Mouse (Mus musculus) midbrain, postnatal 0 days (tissue): ENCODE results near the gene Gm6588. TPM values are rescaled to one million over a fixed set of nuclear protein-coding genes. Genes with fewer than 3 reads are reported as not detected.

Source experiments
- ATAC-seq: fragments of 200-750 bp; cut with Nextera tagmentation; 2 replicates; pipeline ENCODE4 v1.8.0; 2017; ENCODE audit warnings: moderate number of reproducible peaks, mild to moderate bottlenecking, moderate TSS enrichment, moderate library complexity; ENCODE audit not compliant: low FRiP score
- DNase-seq: peaks from one replicate; pipeline ENCODE4 v3.0.0-alpha.2; 2015; ENCODE audit warnings: low spot score
- H3K27ac ChIP-seq: fragments of 300-500 bp; sonication (generic); 2 replicates; pipeline ENCODE4 v1.5.1; 2014; ENCODE audit warnings: low read depth, mild to moderate bottlenecking, low read length, mixed read lengths
- H3K27me3 ChIP-seq: fragments of 300-500 bp; sonication (generic); 2 replicates; pipeline ENCODE4 v1.6.1; 2014; ENCODE audit warnings: low read length, control low read depth, mixed read lengths; ENCODE audit not compliant: insufficient read depth
- H3K36me3 ChIP-seq: fragments of 300-500 bp; sonication (generic); 2 replicates; pipeline ENCODE4 v1.6.1; 2014; ENCODE audit warnings: low read length, control low read depth, mixed read lengths; ENCODE audit not compliant: insufficient read depth
- H3K4me1 ChIP-seq: fragments of 300-500 bp; sonication (generic); 2 replicates; pipeline ENCODE4 v1.6.1; 2014; ENCODE audit warnings: mild to moderate bottlenecking, control low read depth, antibody characterized with exemption, low read length, mixed read lengths; ENCODE audit not compliant: insufficient read depth
- H3K4me2 ChIP-seq: fragments of 300-500 bp; sonication (generic); 2 replicates; pipeline ENCODE4 v1.6.1; 2014; ENCODE audit warnings: low read depth, mild to moderate bottlenecking, low read length, mixed read lengths; ENCODE audit not compliant: poor library complexity, severe bottlenecking
- H3K4me3 ChIP-seq: fragments of 300-500 bp; sonication (generic); 2 replicates; pipeline ENCODE4 v1.5.1; 2014; ENCODE audit warnings: low read depth, mild to moderate bottlenecking, low read length, moderate library complexity
- H3K9ac ChIP-seq: fragments of 300-500 bp; sonication (generic); replicated peaks from 2 replicates; pipeline ENCODE4 v1.6.1; 2014; ENCODE audit warnings: mild to moderate bottlenecking, low read length, moderate library complexity, mixed read lengths; ENCODE audit not compliant: poor library complexity, severe bottlenecking
- H3K9me3 ChIP-seq: fragments of 300-500 bp; sonication (generic); 2 replicates; pipeline ENCODE4 v1.6.1; 2016; ENCODE audit warnings: low read length, control low read depth
- CTCF ChIP-seq: IDR thresholded peaks from 2 replicates; pipeline ENCODE4 v1.5.1; 2016; ENCODE audit warnings: antibody characterized with exemption, mild to moderate bottlenecking
- WGBS: fragments of 180-500 bp; shearing (Covaris S2); extraction: QIAGEN DNeasy Blood & Tissue Kit; methylation state at CpG from one replicate; pipeline ENCODE4 v1.1.7; 2014; 5-methylcytosine and 5-hydroxymethylcytosine counted together
- polyA plus RNA-seq: library from polyadenylated mRNA; unstranded; fragments of >200 nt; fragmentation: Nextera tagmentation; extraction: Ambion mirVana; gene quantifications from 2 replicates; pipeline ENCODE4 v1.2.1, GENCODE M21; 2015
- total RNA-seq: library from RNA; depleted of rRNA; stranded (reverse); fragments of >200 nt; gene quantifications from 2 replicates; pipeline ENCODE4 v1.2.3, GENCODE M21; 2014

Gene Gm6588
- total and polyA plus RNA-seq, 2 experiments from 2014 or later: 0.39 TPM; not detected in 1

- DNase-seq: no peak
Measured at GRCm38 (mm10) chr5:112453088-112453487, 3.9 kb downstream of the Gm6588 start.

GRCm38 (mm10) chr5:112454966-112455555 lies 5.8 kb downstream of the Gm6588 start:
- no peaks in the 10 kb centered on the region for H3K4me1 ChIP-seq
- peak; percentile 78 for TF ChIP-seq CTCF
- H3K9ac ChIP-seq: no peak overlapping the region
- no peaks in the 10 kb centered on the region for H3K27me3 ChIP-seq
- H3K4me2 ChIP-seq: no peak overlapping the region
- ATAC-seq: no peak
- 63% methylated on average over 12 of the region's 12 CpGs for WGBS
- H3K4me3 ChIP-seq: no peak overlapping the region
- peaks cover 29% of the 10 kb centered on the region for H3K36me3 ChIP-seq
- no peak overlapping the region for H3K27ac ChIP-seq
- H3K9me3 ChIP-seq: no peaks in the 10 kb centered on the region
- peak; percentile 57 for DNase-seq

More at GRCm38 (mm10) chr5:112453088-112453487, 3.9 kb downstream of the Gm6588 start:
- no peak overlapping the region for H3K4me3 ChIP-seq
- no peaks in the 10 kb centered on the region for H3K9me3 ChIP-seq
- ATAC-seq: no peak
- TF ChIP-seq CTCF: no peak
- H3K4me1 ChIP-seq: no peaks in the 10 kb centered on the region
- peaks cover 30% of the 10 kb centered on the region for H3K36me3 ChIP-seq
- no peak overlapping the region for H3K27ac ChIP-seq
- no peaks in the 10 kb centered on the region for H3K27me3 ChIP-seq
- H3K4me2 ChIP-seq: no peak overlapping the region
- no peak overlapping the region for H3K9ac ChIP-seq
- WGBS: 82% methylated on average over 9 of the region's 9 CpGs

- no peak overlapping the region for H3K9ac ChIP-seq
- H3K36me3 ChIP-seq: peaks cover 40% of the 10 kb centered on the region
- H3K9me3 ChIP-seq: no peaks in the 10 kb centered on the region
- 62% methylated on average over 3 of the region's 3 CpGs for WGBS
- no peak overlapping the region for H3K4me3 ChIP-seq
- no peaks in the 10 kb centered on the region for H3K27me3 ChIP-seq
- H3K4me2 ChIP-seq: no peak overlapping the region
- DNase-seq: peak; percentile 33
- TF ChIP-seq CTCF: no peak
- H3K4me1 ChIP-seq: no peaks in the 10 kb centered on the region
- ATAC-seq: no peak
- no peak overlapping the region for H3K27ac ChIP-seq
Measured at GRCm38 (mm10) chr5:112459903-112460302, 10.7 kb downstream of the Gm6588 start.

GRCm38 (mm10) chr5:112466331-112466730 lies 17.1 kb downstream of the Gm6588 start:
- Histone ChIP-seq H3K4me2 (no peak overlapping the region), H3K27me3 (no peaks in the 10 kb centered on the region), H3K36me3 (peaks cover 28% of the 10 kb centered on the region), H3K27ac (no peak overlapping the region; the same call in 1 of the 2 replicates), H3K9me3 (no peaks in the 10 kb centered on the region), H3K4me1 (no peaks in the 10 kb centered on the region), H3K9ac (no peak overlapping the region), H3K4me3 (no peak overlapping the region)
- whole genome bisulfite sequencing: 41% methylated on average over 6 of the region's 6 CpGs
- TF ChIP-seq CTCF: no peak
- ATAC-seq (no peak), DNase-seq (peak; percentile 60)

GRCm38 (mm10) chr5:112468986-112469581 lies 19.9 kb downstream of the Gm6588 start:
- H3K36me3 ChIP-seq: peaks cover 32% of the 10 kb centered on the region
- no peak for TF ChIP-seq CTCF
- no peak overlapping the region for H3K4me3 ChIP-seq
- 81% methylated on average over 4 of the region's 4 CpGs for WGBS
- no peak overlapping the region for H3K9ac ChIP-seq
- DNase-seq (no peak), ATAC-seq (no peak)
- no peaks in the 10 kb centered on the region for H3K9me3 ChIP-seq
- no peak overlapping the region for H3K4me2 ChIP-seq
- no peak overlapping the region for H3K27ac ChIP-seq
- no peaks in the 10 kb centered on the region for H3K27me3 ChIP-seq
- H3K4me1 ChIP-seq: no peaks in the 10 kb centered on the region

GRCm38 (mm10) chr5:112470144-112470543 lies 20.9 kb downstream of the Gm6588 start:
- Histone ChIP-seq H3K27me3 (no peaks in the 10 kb centered on the region), H3K4me1 (no peaks in the 10 kb centered on the region), H3K36me3 (peaks cover 32% of the 10 kb centered on the region), H3K9me3 (no peaks in the 10 kb centered on the region), H3K27ac (no peak overlapping the region), H3K9ac (no peak overlapping the region), H3K4me3 (no peak overlapping the region), H3K4me2 (no peak overlapping the region)
- peak; percentile 92 for TF ChIP-seq CTCF
- ATAC-seq (no peak), DNase-seq (peak; percentile 78)
- WGBS: 68% methylated on average over 6 of the region's 6 CpGs
